Mouse (Mus musculus) myocyte (in vitro differentiated cells): ENCODE data around the gene Rsph14.

ENCODE experiments used
- CEBPB ChIP-seq: IDR thresholded peaks from 2 replicates; pipeline ENCODE4 v1.6.1; 2011; ENCODE audit warnings: mild to moderate bottlenecking, moderate library complexity; ENCODE audit not compliant: poor library complexity, insufficient read depth, severe bottlenecking
- MAX ChIP-seq: IDR thresholded peaks from one replicate; pipeline ENCODE4 v1.6.1; 2011; ENCODE audit warnings: low read depth, mild to moderate bottlenecking, control low read depth
- MYOD1 ChIP-seq, 3 experiments: IDR thresholded peaks; one replicate each; pipeline ENCODE4 v1.6.1; 2011; ENCODE audit warnings: control low read depth in 2 of 3, low read depth in 2 of 3, mild to moderate bottlenecking in 2 of 3, moderate library complexity in 1 of 3; ENCODE audit not compliant: insufficient read length in 2 of 3, control insufficient read depth in 1 of 3
- MYOG ChIP-seq, 3 experiments: IDR thresholded peaks; one replicate each; pipeline ENCODE4 v1.6.1; 2011; ENCODE audit warnings: control low read depth in 2 of 3, low read depth in 2 of 3, mild to moderate bottlenecking in 2 of 3; ENCODE audit not compliant: insufficient read length in 2 of 3, control insufficient read depth in 1 of 3, insufficient read depth in 1 of 3
- POLR2A ChIP-seq: IDR thresholded peaks from one replicate; pipeline ENCODE4 v1.6.1; 2011; ENCODE audit warnings: low read depth, mild to moderate bottlenecking, control low read depth, moderate library complexity; ENCODE audit not compliant: insufficient read length
- POLR2AphosphoS2 ChIP-seq: IDR thresholded peaks from one replicate; pipeline ENCODE4 v1.6.1; 2011; ENCODE audit warnings: low read depth, control low read depth; ENCODE audit not compliant: insufficient read length
- REST ChIP-seq: IDR thresholded peaks from one replicate; pipeline ENCODE4 v1.6.1; 2011; ENCODE audit warnings: mild to moderate bottlenecking, control low read depth, moderate library complexity; ENCODE audit not compliant: insufficient read depth, insufficient read length
- SRF ChIP-seq: IDR thresholded peaks from one replicate; pipeline ENCODE4 v1.6.1; 2011; ENCODE audit warnings: low read depth; ENCODE audit not compliant: control insufficient read depth, insufficient read length
- TCF12 ChIP-seq: IDR thresholded peaks from one replicate; pipeline ENCODE4 v1.6.1; 2011; ENCODE audit warnings: mild to moderate bottlenecking, control low read depth; ENCODE audit not compliant: poor library complexity, insufficient read depth, severe bottlenecking
- USF1 ChIP-seq: IDR thresholded peaks from one replicate; pipeline ENCODE4 v1.6.1; 2011; ENCODE audit warnings: low read depth, mild to moderate bottlenecking, control low read depth, moderate library complexity

GRCm38 (mm10) chr10:75061341-75062188, 29.2 kb upstream of the Rsph14 start:
- TF ChIP-seq TCF12 = no peak
- no peak for TF ChIP-seq POLR2A
- no peak for TF ChIP-seq SRF
- TF ChIP-seq REST = no peak
- TF ChIP-seq USF1 = no peak
- TF ChIP-seq MAX = no peak
- TF ChIP-seq MYOD1 (IDR thresholded peaks at IDR 0.05; ENCODE audit: control insufficient read depth in 1 of 3, insufficient read length in 2 of 3, low read depth in 2 of 3) = no peak
- TF ChIP-seq CEBPB = no peak
- no peak for TF ChIP-seq POLR2AphosphoS2
- TF ChIP-seq MYOG (IDR thresholded peaks at IDR 0.05; ENCODE audit: control insufficient read depth in 1 of 3, insufficient read depth in 1 of 3, insufficient read length in 2 of 3, low read depth in 2 of 3) = no peak
